Mouse (Mus musculus) heart, postnatal 0 days (tissue): Measurements from ENCODE around the gene Hspb6. TPM values are rescaled to one million over a fixed set of nuclear protein-coding genes. Genes with fewer than 3 reads are reported as not detected.

Source experiments
- ATAC-seq: fragments of 200-750 bp; cut with Nextera tagmentation; 2 replicates; pipeline ENCODE4 v1.8.0; 2017; ENCODE audit warnings: low read depth, moderate number of reproducible peaks, moderate library complexity; ENCODE audit not compliant: insufficient read depth
- DNase-seq: peaks from one replicate; pipeline ENCODE4 v3.0.0-alpha.2; 2016; ENCODE audit warnings: low spot score
- H3K27ac ChIP-seq: fragments of 300-500 bp; sonication (generic); 2 replicates; pipeline ENCODE4 v1.5.1; 2014; ENCODE audit warnings: low read depth, mild to moderate bottlenecking
- H3K27me3 ChIP-seq: fragments of 300-500 bp; sonication (generic); 2 replicates; pipeline ENCODE4 v1.6.1; 2014; ENCODE audit warnings: low read length, mixed read lengths; ENCODE audit not compliant: control insufficient read depth, insufficient read depth
- H3K36me3 ChIP-seq: fragments of 300-500 bp; sonication (generic); replicated peaks from 2 replicates; pipeline ENCODE4 v1.6.1; 2014; ENCODE audit warnings: low read length, mixed read lengths; ENCODE audit not compliant: control insufficient read depth, insufficient read depth
- H3K4me1 ChIP-seq: fragments of 300-500 bp; sonication (generic); 2 replicates; pipeline ENCODE4 v1.6.1; 2014; ENCODE audit warnings: antibody characterized with exemption; ENCODE audit not compliant: control insufficient read depth, insufficient read depth
- H3K4me2 ChIP-seq: fragments of 300-500 bp; sonication (generic); 2 replicates; pipeline ENCODE4 v1.6.1; 2014; ENCODE audit warnings: low read depth, mild to moderate bottlenecking, low read length, moderate library complexity
- H3K4me3 ChIP-seq: fragments of 300-500 bp; sonication (generic); 2 replicates; pipeline ENCODE4 v1.5.1; 2014; ENCODE audit warnings: low read depth, low read length
- H3K9ac ChIP-seq: fragments of 300-500 bp; sonication (generic); replicated peaks from 2 replicates; pipeline ENCODE4 v1.6.1; 2014; ENCODE audit warnings: low read depth, low read length, mixed read lengths
- H3K9me3 ChIP-seq: fragments of 300-500 bp; sonication (generic); replicated peaks from 2 replicates; pipeline ENCODE4 v1.6.1; 2016; ENCODE audit warnings: low read length; ENCODE audit not compliant: control insufficient read depth
- CTCF ChIP-seq: IDR thresholded peaks from 2 replicates; pipeline ENCODE4 v1.5.1; 2016; ENCODE audit warnings: antibody characterized with exemption, control low read depth, low read depth
- EP300 ChIP-seq: IDR thresholded peaks from 2 replicates; pipeline ENCODE4 v1.6.1; 2016; ENCODE audit warnings: antibody characterized with exemption, low read depth
- WGBS: fragments of 180-500 bp; shearing (Covaris S2); extraction: QIAGEN DNeasy Blood & Tissue Kit; methylation state at CpG from one replicate; pipeline ENCODE4 v1.1.7; 2014; 5-methylcytosine and 5-hydroxymethylcytosine counted together
- polyA plus RNA-seq: library from polyadenylated mRNA; unstranded; fragments of >200 nt; fragmentation: Nextera tagmentation; extraction: Ambion mirVana; gene quantifications from 2 replicates; pipeline ENCODE4 v1.2.1, GENCODE M21; 2015
- total RNA-seq: library from RNA; depleted of rRNA; stranded (reverse); fragments of >200 nt; gene quantifications from 2 replicates; pipeline ENCODE4 v1.2.3, GENCODE M21; 2014; ENCODE audit warnings: low replicate concordance

The Hspb6 gene
- total and polyA plus RNA-seq, 2 experiments from 2014 or later: 72.0 to 339 TPM

DNA sequence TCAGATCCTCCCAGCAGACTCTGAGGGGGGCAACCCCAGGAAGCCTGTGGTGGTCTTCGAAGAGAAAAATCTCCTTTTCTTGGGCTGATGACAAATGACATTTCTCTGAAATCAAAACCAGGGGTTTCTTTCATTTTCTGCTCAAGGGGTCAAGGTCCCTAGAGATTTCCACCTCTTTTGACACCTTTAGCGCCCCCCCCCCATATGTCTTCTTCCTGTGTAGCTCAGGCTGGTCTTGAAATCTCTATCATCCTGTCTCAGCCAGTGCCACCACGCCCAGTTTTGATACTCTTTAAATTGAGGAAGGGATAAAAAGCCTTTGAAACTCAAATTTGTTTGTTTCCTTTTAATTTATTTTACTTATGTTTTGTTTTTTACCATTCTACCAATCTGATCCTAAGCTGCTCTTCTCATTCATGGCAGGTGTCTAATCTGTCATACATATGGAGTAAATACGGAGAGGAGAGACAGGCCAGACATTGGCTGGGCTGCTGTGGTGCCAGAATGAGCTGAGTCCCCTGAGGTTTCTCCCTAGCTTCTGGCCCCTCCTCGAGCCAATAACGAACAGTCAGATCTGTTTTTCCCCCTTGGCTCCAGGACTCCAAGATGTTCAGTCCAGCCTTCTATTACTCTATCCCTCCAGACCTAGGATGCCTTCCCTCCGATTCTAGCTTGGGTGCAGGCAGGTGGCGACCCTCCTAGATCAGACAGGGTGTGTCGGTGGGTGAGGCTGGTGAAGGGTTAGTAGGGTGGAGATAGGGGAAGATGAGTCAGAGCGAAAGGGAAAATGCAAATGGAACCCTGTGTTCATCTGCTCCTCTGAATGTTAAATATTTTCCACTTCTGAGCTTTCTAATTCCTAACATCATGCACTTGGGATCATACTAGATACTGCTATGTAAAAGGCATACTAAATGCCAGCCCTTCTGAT lies 41.9 kb downstream of the Hspb6 start:
- ATAC-seq (no peak), DNase-seq (no peak)
- H3K4me3 ChIP-seq: no peak overlapping the region
- no peaks in the 10 kb centered on the region for H3K9me3 ChIP-seq
- H3K9ac ChIP-seq: no peak overlapping the region
- TF ChIP-seq CTCF (no peak), EP300 (no peak)
- 66% methylated on average over 10 of the region's 10 CpGs for WGBS
- H3K4me1 ChIP-seq: 0 out of 2 replicates have a peak, but pooled peaks cover 4% of the 10 kb centered on the region
- H3K4me2 ChIP-seq: no peak overlapping the region
- H3K36me3 ChIP-seq: no peaks in the 10 kb centered on the region
- no peak overlapping the region for H3K27ac ChIP-seq
- H3K27me3 ChIP-seq: 0 out of 2 replicates have a peak, but pooled peaks cover 2% of the 10 kb centered on the region

DNA sequence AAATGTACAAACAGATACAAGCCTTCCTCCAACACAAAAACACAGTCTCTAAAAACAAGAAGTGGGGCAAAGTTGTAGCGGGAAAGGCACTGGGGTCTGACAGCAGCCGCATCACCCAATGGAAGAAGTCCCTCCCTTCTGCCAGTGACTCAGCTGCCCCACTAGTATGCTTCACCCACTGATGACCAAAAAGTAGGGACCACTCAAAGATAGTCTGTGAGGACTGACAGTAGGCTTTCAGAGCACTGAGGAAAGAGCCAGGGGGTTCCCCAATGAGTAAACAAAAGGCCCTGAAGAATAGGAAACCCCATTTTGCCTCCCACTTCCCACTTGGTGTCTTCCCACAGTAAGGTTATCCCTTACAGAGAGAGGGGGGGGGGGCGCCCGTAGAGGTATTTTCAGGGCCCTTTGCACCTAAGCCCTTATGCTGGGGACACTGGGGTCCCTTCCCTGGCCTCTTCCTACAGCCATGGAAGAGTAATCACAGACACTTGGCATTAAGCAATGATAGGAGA lies 42.6 kb downstream of the Hspb6 start:
- H3K9me3 ChIP-seq: no peaks in the 10 kb centered on the region
- H3K36me3 ChIP-seq: no peaks in the 10 kb centered on the region
- no peak overlapping the region for H3K4me3 ChIP-seq
- 66% methylated on average over 4 of the region's 4 CpGs for WGBS
- 0 out of 2 replicates have a peak, but pooled peaks cover 4% of the 10 kb centered on the region for H3K4me1 ChIP-seq
- no peak overlapping the region for H3K9ac ChIP-seq
- no peak overlapping the region for H3K27ac ChIP-seq
- ATAC-seq: no peak
- H3K4me2 ChIP-seq: no peak overlapping the region
- TF ChIP-seq EP300: no peak
- TF ChIP-seq CTCF: no peak
- DNase-seq: no peak
- 0 out of 2 replicates have a peak, but pooled peaks cover 2% of the 10 kb centered on the region for H3K27me3 ChIP-seq

DNA sequence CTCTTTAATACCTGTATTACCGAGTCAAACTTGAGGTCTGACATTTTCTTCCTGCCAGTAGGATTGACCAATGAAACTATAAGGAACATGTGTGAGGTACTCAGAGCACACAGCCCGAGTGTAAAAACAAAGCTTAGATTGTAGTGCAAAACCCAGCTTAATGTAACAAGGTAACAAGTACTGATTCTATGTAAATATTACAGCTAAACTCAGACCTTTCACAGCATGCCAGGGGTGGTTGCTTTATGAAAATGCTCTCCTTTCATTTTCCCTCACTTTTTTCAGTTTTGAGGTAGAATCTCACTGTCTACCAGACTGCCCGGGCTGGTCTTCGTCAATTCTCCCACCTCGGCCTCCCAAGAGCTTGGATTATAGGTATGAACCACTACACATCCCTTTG lies 44.1 kb downstream of the Hspb6 start:
- Histone ChIP-seq H3K36me3 (no peaks in the 10 kb centered on the region), H3K9ac (no peak overlapping the region), H3K4me1 (0 out of 2 replicates have a peak, but pooled peaks cover 6% of the 10 kb centered on the region), H3K4me2 (no peak overlapping the region), H3K27me3 (0 out of 2 replicates have a peak, but pooled peaks cover 2% of the 10 kb centered on the region), H3K9me3 (no peaks in the 10 kb centered on the region), H3K4me3 (no peak overlapping the region), H3K27ac (no peak overlapping the region)
- 71% methylated on average over 5 of the region's 5 CpGs for WGBS
- no peak for TF ChIP-seq EP300
- DNase-seq (no peak), ATAC-seq (no peak)

GRCm38 (mm10) chr7:30596811-30597210 lies 44.8 kb downstream of the Hspb6 start:
- 0 out of 2 replicates have a peak, but pooled peaks cover 2% of the 10 kb centered on the region for H3K27me3 ChIP-seq
- TF ChIP-seq EP300: no peak
- no peak for TF ChIP-seq CTCF
- no peak overlapping the region for H3K9ac ChIP-seq
- no peak for DNase-seq
- no peak overlapping the region for H3K4me3 ChIP-seq
- no peak for ATAC-seq
- H3K9me3 ChIP-seq: no peaks in the 10 kb centered on the region
- no peak overlapping the region for H3K4me2 ChIP-seq
- no peaks in the 10 kb centered on the region for H3K36me3 ChIP-seq
- H3K4me1 ChIP-seq: 0 out of 2 replicates have a peak, but pooled peaks cover 6% of the 10 kb centered on the region
- 62% methylated on average over 5 of the region's 5 CpGs for WGBS
- no peak overlapping the region for H3K27ac ChIP-seq

GRCm38 (mm10) chr7:30598786-30599185 lies 46.8 kb downstream of the Hspb6 start, which contains the start of gene Zbtb32:
TSS of gene Zbtb32 (minus strand) at chr7:30598909.
- Histone ChIP-seq H3K9me3 (no peaks in the 10 kb centered on the region), H3K9ac (no peak within 1 kb of the TSS), H3K27ac (no peak within 1 kb of the TSS), H3K36me3 (no peaks in the 10 kb centered on the region), H3K27me3 (0 out of 2 replicates have a peak, but pooled peaks cover 2% of the 10 kb centered on the region), H3K4me1 (0 out of 2 replicates have a peak, but pooled peaks cover 6% of the 10 kb centered on the region), H3K4me3 (no peak within 1 kb of the TSS), H3K4me2 (no peak within 1 kb of the TSS)
- TF ChIP-seq CTCF: no peak
- 90% methylated on average over 12 of the region's 12 CpGs for WGBS
- ATAC-seq (no peak), DNase-seq (no peak)
